Mouse (Mus musculus): Measurements from ENCODE around the gene Sec14l2. TPM values are rescaled to one million over a fixed set of nuclear protein-coding genes. Genes with fewer than 3 reads are reported as not detected.
"Not testable (repeated sequence)": the region's sequence is repeated elsewhere in the genome, so short reads cannot be mapped to it uniquely, and the experiment has no call there.

Sec14l2 gene
- total and polyA plus RNA-seq, 3 experiments: 15.5 to 40.1 TPM; not detected in 1

DNA sequence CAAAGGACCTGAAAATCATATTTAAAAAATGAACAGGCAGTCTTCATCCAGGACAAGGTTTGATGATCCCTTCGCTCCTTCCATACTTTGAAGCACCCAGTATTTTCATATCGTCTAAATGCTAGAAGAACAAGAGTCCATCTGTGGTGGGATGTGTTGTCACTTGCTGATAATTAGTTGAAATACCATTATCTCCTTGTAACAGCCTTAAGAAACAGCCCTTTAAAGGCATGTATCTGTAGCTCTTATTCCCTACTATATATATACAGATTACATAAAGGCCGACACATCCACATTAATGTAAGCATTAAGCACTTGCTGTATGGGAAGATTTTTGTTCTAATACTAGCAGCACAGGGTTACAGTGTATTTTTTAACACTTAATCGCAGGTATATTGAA, 5.2 kb upstream of the Sec14l2 start:
- H3K27ac ChIP-seq (ENCODE audit: control insufficient read depth, low read depth, low read length); H3K9ac ChIP-seq (ENCODE audit: control insufficient read depth, low read depth, low read length, poor library complexity, severe bottlenecking); H3K4me1 ChIP-seq (ENCODE audit: control insufficient read depth in 1 of 2, insufficient read depth in 2 of 2, low read length in 2 of 2); H3K9me3 ChIP-seq (replicated peaks; ENCODE audit: insufficient read depth, low read length); H3K36me3 ChIP-seq (ENCODE audit: control insufficient read depth in 1 of 2, insufficient read depth in 2 of 2, low read length in 2 of 2); H3K27me3 ChIP-seq (ENCODE audit: control insufficient read depth in 1 of 2, insufficient read depth in 2 of 2, low read length in 2 of 2); H3K4me3 ChIP-seq (ENCODE audit: control insufficient read depth in 1 of 2, insufficient read depth in 1 of 2, low read depth in 2 of 2, low read length in 2 of 2); H3K79me2 ChIP-seq (ENCODE audit: control insufficient read depth, insufficient read depth, low read length, poor library complexity): not testable (repeated sequence)
- DNase-seq (ENCODE audit: low read depth, low spot score): peak; percentile 50
- TF ChIP-seq EP300 (IDR thresholded peaks at IDR 0.05; ENCODE audit: low read depth in 1 of 2, low read length in 2 of 2) (peak; percentile 63 to 72), SIN3A (IDR thresholded peaks at IDR 0.05; ENCODE audit: low read length) (peak; percentile 50), GATA1 (IDR thresholded peaks at IDR 0.05; ENCODE audit: low read depth, low read length) (peak; percentile 71), ETS1 (IDR thresholded peaks at IDR 0.05; ENCODE audit: low read depth, low read length) (0 out of 2 replicates have a peak, but pooled peaks have one; percentile 11), TCF12 (IDR thresholded peaks at IDR 0.05; ENCODE audit: low read depth, low read length) (peak; percentile 76), TAL1 (IDR thresholded peaks at IDR 0.05; ENCODE audit: low read length) (peak; percentile 69)

DNA sequence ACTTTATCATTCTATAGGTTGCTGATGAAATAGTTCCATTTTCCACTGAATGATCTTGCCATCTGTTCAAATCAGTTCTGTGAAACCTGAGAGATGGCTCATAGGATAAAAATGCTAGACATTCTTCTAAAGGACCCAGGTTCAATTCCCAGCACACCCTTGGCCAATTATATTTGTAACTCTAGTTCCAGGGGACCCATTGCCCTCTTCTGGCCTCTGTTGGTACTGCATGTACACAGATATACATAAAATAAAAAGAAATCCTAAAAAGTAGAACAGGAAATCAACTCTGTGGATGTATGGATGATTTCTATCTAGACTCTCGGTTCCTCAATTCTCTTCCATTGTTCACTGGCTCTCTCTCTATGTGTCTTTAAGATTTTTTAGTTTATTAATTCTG, 3.8 kb upstream of the Sec14l2 start:
- Histone ChIP-seq H3K79me2 (ENCODE audit: control insufficient read depth, insufficient read depth, low read length, poor library complexity) (no peaks in the 10 kb centered on the region), H3K4me1 (ENCODE audit: control insufficient read depth in 1 of 2, insufficient read depth in 2 of 2, low read length in 2 of 2) (peaks cover 2 to 13% of the 10 kb centered on the region in 2 experiments; a peak in 3 of 4 replicates)

More for the DNA sequence above, 3.8 kb upstream of the Sec14l2 start:
- H3K36me3 ChIP-seq (ENCODE audit: control insufficient read depth in 1 of 2, insufficient read depth in 2 of 2, low read length in 2 of 2): peaks cover 0 to 10% of the 10 kb centered on the region in 2 experiments; a peak in 2 of 4 replicates
- DNase-seq (ENCODE audit: low read depth, low spot score): peak; percentile 73
- no peak overlapping the region for H3K9ac ChIP-seq (ENCODE audit: control insufficient read depth, low read depth, low read length, poor library complexity, severe bottlenecking)
- H3K27me3 ChIP-seq (ENCODE audit: control insufficient read depth in 1 of 2, insufficient read depth in 2 of 2, low read length in 2 of 2): no peaks in the 10 kb centered on the region
- no peak overlapping the region for H3K4me3 ChIP-seq (ENCODE audit: control insufficient read depth in 1 of 2, insufficient read depth in 1 of 2, low read depth in 2 of 2, low read length in 2 of 2)
- H3K9me3 ChIP-seq (replicated peaks; ENCODE audit: insufficient read depth, low read length): no peaks in the 10 kb centered on the region
- TF ChIP-seq CHD2 (IDR thresholded peaks at IDR 0.05; ENCODE audit: low read length): no peak
- TF ChIP-seq USF2 (IDR thresholded peaks at IDR 0.05; ENCODE audit: borderline replicate concordance in 1 of 2, insufficient read depth in 1 of 2, low read depth in 1 of 2, low read length in 2 of 2): no peak
- no peak for TF ChIP-seq HCFC1 (IDR thresholded peaks at IDR 0.05; ENCODE audit: low read depth, low read length)
- TF ChIP-seq NELFE (IDR thresholded peaks at IDR 0.05; ENCODE audit: low read depth, low read length): no peak
- no peak for TF ChIP-seq POLR2AphosphoS5 (IDR thresholded peaks at IDR 0.05; ENCODE audit: borderline replicate concordance, low read depth, low read length)
- TF ChIP-seq UBTF (IDR thresholded peaks at IDR 0.05; ENCODE audit: borderline replicate concordance, insufficient read depth, low read depth, low read length): no peak
- TF ChIP-seq MYB (IDR thresholded peaks at IDR 0.05; ENCODE audit: low read depth, low read length): no peak
- no peak for TF ChIP-seq POLR2AphosphoS2 (IDR thresholded peaks at IDR 0.05; ENCODE audit: low read length)
- TF ChIP-seq GATA1 (IDR thresholded peaks at IDR 0.05; ENCODE audit: low read depth, low read length): no peak
- TF ChIP-seq ZMIZ1 (IDR thresholded peaks at IDR 0.05; ENCODE audit: low read depth, low read length): no peak
- no peak for TF ChIP-seq ZKSCAN1 (IDR thresholded peaks at IDR 0.05; ENCODE audit: low read depth, low read length)
- no peak for TF ChIP-seq ZNF384 (IDR thresholded peaks at IDR 0.05; ENCODE audit: low read depth, low read length)
- no peak for TF ChIP-seq TAL1 (IDR thresholded peaks at IDR 0.05; ENCODE audit: low read length)
- TF ChIP-seq CTCF (IDR thresholded peaks at IDR 0.05 in 2 of 3, conservative IDR thresholded peaks at IDR 0.05 in 1 of 3; ENCODE audit: control insufficient read depth in 1 of 3, insufficient read depth in 1 of 3, low read depth in 2 of 3, low read length in 3 of 3, poor library complexity in 1 of 3, severe bottlenecking in 1 of 3): peak; percentile 7 to 64 (median 50); a peak in 4 of 6 replicates
- TF ChIP-seq MAFK (IDR thresholded peaks at IDR 0.05; ENCODE audit: borderline replicate concordance, low read depth, low read length): no peak
- TF ChIP-seq CHD1 (IDR thresholded peaks at IDR 0.05; ENCODE audit: low read depth, low read length): no peak
- no peak for TF ChIP-seq MAX (IDR thresholded peaks at IDR 0.05; ENCODE audit: low read length)
- TF ChIP-seq ETS1 (IDR thresholded peaks at IDR 0.05; ENCODE audit: low read depth, low read length): no peak
- peak; percentile 52 for TF ChIP-seq SMC3 (IDR thresholded peaks at IDR 0.05; ENCODE audit: low read depth, low read length)
- TF ChIP-seq MAZ (IDR thresholded peaks at IDR 0.05; ENCODE audit: low read depth, low read length): no peak
- peak; percentile 52 for TF ChIP-seq RAD21 (IDR thresholded peaks at IDR 0.05; ENCODE audit: low read depth, low read length)
- no peak for TF ChIP-seq EP300 (IDR thresholded peaks at IDR 0.05; ENCODE audit: low read depth in 1 of 2, low read length in 2 of 2)
- TF ChIP-seq KAT2A (conservative IDR thresholded peaks at IDR 0.05; ENCODE audit: low read depth, low read length): no peak
- no peak for TF ChIP-seq TCF12 (IDR thresholded peaks at IDR 0.05; ENCODE audit: low read depth, low read length)
- TF ChIP-seq JUND (IDR thresholded peaks at IDR 0.05; ENCODE audit: low read depth, low read length): no peak
- no peak for TF ChIP-seq ELF1 (IDR thresholded peaks at IDR 0.05; ENCODE audit: low read depth, low read length)
- TF ChIP-seq GABPA (IDR thresholded peaks at IDR 0.05; ENCODE audit: low read depth, low read length): no peak
- TF ChIP-seq ZC3H11A (IDR thresholded peaks at IDR 0.05; ENCODE audit: low read depth, low read length): peak; percentile 19; the same call in 1 of the 2 replicates
- no peak for TF ChIP-seq MYC (IDR thresholded peaks at IDR 0.05; ENCODE audit: low read depth, low read length)
- no peak for TF ChIP-seq RCOR1 (IDR thresholded peaks at IDR 0.05; ENCODE audit: low read depth, low read length)
- TF ChIP-seq TBP (IDR thresholded peaks at IDR 0.05; ENCODE audit: low read depth, low read length): no peak
- H3K27ac ChIP-seq (ENCODE audit: control insufficient read depth, low read depth, low read length): no peak overlapping the region
